Mouse (Mus musculus): Measurements from ENCODE around the gene Foxo4.

DNA sequence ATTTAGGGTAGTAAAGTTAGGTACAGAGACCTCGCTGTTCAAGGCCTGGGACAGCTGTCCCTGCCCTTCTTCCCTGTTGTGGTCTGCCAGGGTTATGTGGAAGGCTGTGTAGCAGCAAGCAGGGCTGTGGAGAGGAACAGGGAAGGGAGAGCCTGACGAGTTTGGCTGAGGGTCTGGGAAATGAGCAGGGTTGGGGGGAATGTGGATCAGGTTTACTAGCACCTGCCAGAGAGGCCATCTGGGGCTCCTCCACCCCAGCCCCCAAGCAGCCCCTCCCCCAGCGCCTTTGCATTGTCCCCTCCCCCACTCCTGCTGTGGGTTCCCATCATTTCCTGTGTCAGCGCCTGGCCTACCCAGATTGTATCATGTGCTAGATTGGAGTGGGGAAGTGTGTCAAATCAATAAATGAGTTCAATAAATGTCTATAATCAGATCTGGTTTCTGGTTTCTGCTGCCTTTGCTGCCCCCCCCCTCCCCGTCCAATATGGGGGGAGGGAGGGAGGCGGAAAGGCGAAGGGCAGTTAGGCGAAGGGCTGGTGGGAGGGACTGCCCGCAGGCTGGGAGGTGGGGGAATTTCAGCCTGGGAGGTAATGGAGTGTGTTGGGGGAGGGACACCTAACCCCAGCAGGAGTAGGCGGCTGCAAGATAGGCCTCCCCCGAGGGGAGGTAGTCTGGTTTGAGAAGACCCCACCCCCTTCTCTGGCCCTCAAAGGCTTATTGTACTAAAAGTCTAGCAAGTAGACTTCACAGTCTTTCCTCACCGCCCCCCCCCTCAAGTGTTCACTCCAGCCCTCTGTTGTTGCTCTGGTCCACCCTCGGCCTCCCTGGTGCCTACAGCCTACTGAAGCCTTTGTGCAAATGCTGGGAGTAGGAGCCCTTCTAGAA lies 6.4 kb downstream of the Foxo4 start:
- TF ChIP-seq POLR2A (IDR thresholded peaks at IDR 0.05; ENCODE audit: extremely low read depth, insufficient read depth, low read length) (no peak), CTCF (IDR thresholded peaks at IDR 0.05; ENCODE audit: extremely low read depth, insufficient read depth, low read length) (no peak)
